Comparison of ENCODE assay signal across 18 mouse cellular contexts in genomic region chr15:57639115-57639514, GRCm38 (mm10).
DNase-seq lines count a peak whose midpoint lies in the region; ATAC-seq and TF ChIP-seq lines count a peak whose summit lies in the region.
"Had no signal": no experiment of that assay in that cellular context is flagged by ENCODE, and none has a peak within 500 bp of the region (broad histone marks: within the 10 kb centered on the region; RNA-seq: fewer than 3 reads in every experiment).

No protein-coding gene starts in this region.

- DNase-seq in forebrain, postnatal 0 days = no peak
- DNase-seq in limb, embryonic 14.5 days (ENCODE audit: low spot score) = peak; percentile 66
- no peak for DNase-seq in limb, embryonic 10.5 days (ENCODE audit: low spot score)
- peak; percentile 81 for DNase-seq in cerebellum, adult 9-11 months
- DNase-seq in layer of hippocampus, postnatal 36 days = peak; percentile 17 to 31
- no peak for DNase-seq in lung, postnatal 25 days (ENCODE audit: low spot score)
- DNase-seq: gastrocnemius, postnatal 14 days; heart, postnatal 36 days; kidney, adult 8-10 months; lung, postnatal 10 days; spleen, adult 18-20 months; thymus, postnatal 36 days had no signal

- H3K36me3 ChIP-seq in forebrain, postnatal 0 days (ENCODE audit: insufficient read depth) = no peaks in the 10 kb centered on the region
- no peaks in the 10 kb centered on the region for H3K36me3 ChIP-seq in forebrain, embryonic 15.5 days
- no peaks in the 10 kb centered on the region for H3K36me3 ChIP-seq in limb, embryonic 14.5 days (ENCODE audit: control insufficient read depth, insufficient read depth, low read length)
- H3K36me3 ChIP-seq in limb, embryonic 10.5 days = no peaks in the 10 kb centered on the region
- H3K36me3 ChIP-seq: embryonic facial prominence, embryonic 13.5 days; heart, embryonic 10.5 days; liver, embryonic 15.5 days had no signal

- TF ChIP-seq CTCF in forebrain, postnatal 0 days (IDR thresholded peaks at IDR 0.05; ENCODE audit: low read depth) = no peak

- peak; percentile 60 for ATAC-seq in forebrain, postnatal 0 days
- no peak for ATAC-seq in forebrain, embryonic 15.5 days (replicated peaks)
- no peak for ATAC-seq in limb, embryonic 14.5 days (ENCODE audit: low FRiP score, low read depth)
- ATAC-seq in activated CD4-positive, CD25-positive, alpha-beta regulatory T cell, adult 4 months = no peak
- ATAC-seq: Patski had no signal

- H3K4me2 ChIP-seq in forebrain, postnatal 0 days (ENCODE audit: low read depth) = no peak overlapping the region
- no peak overlapping the region for H3K4me2 ChIP-seq in forebrain, embryonic 15.5 days (replicated peaks)
- H3K4me2 ChIP-seq in limb, embryonic 14.5 days (replicated peaks; ENCODE audit: low read depth, low read length, severe bottlenecking) = no peak overlapping the region
- H3K4me2 ChIP-seq: embryonic facial prominence, embryonic 13.5 days; liver, embryonic 15.5 days had no signal

- TF ChIP-seq POLR2A in limb, embryonic 14.5 days (IDR thresholded peaks at IDR 0.05; ENCODE audit: borderline replicate concordance, extremely low read depth, insufficient read depth, insufficient read length) = no peak

- WGBS in forebrain, postnatal 0 days = 63% methylated on average over 7 of the region's 7 CpGs
- 67% methylated on average over 7 of the region's 7 CpGs for WGBS in forebrain, embryonic 15.5 days
- 54% methylated on average over 7 of the region's 7 CpGs for WGBS in limb, embryonic 14.5 days
- WGBS in limb, embryonic 10.5 days = 81% methylated on average over 7 of the region's 7 CpGs

- H3K27me3 ChIP-seq in forebrain, postnatal 0 days (ENCODE audit: insufficient read depth, low read length) = no peaks in the 10 kb centered on the region
- no peaks in the 10 kb centered on the region for H3K27me3 ChIP-seq in forebrain, embryonic 15.5 days
- no peaks in the 10 kb centered on the region for H3K27me3 ChIP-seq in limb, embryonic 14.5 days (ENCODE audit: control insufficient read depth, insufficient read depth, low read length)
- no peaks in the 10 kb centered on the region for H3K27me3 ChIP-seq in limb, embryonic 10.5 days (ENCODE audit: low read depth, poor library complexity, severe bottlenecking)
- H3K27me3 ChIP-seq: embryonic facial prominence, embryonic 13.5 days; liver, embryonic 15.5 days had no signal

- no peaks in the 10 kb centered on the region for H3K9me3 ChIP-seq in forebrain, postnatal 0 days (ENCODE audit: low read length)
- H3K9me3 ChIP-seq in forebrain, embryonic 15.5 days = no peaks in the 10 kb centered on the region
- H3K9me3 ChIP-seq in limb, embryonic 14.5 days (ENCODE audit: control insufficient read depth, low read length) = no peaks in the 10 kb centered on the region
- no peaks in the 10 kb centered on the region for H3K9me3 ChIP-seq in limb, embryonic 10.5 days (replicated peaks)
- H3K9me3 ChIP-seq: embryonic facial prominence, embryonic 13.5 days; heart, embryonic 10.5 days; liver, embryonic 15.5 days had no signal

- no peaks in the 10 kb centered on the region for H3K4me1 ChIP-seq in forebrain, postnatal 0 days (ENCODE audit: insufficient read depth)
- no peaks in the 10 kb centered on the region for H3K4me1 ChIP-seq in forebrain, embryonic 15.5 days
- no peaks in the 10 kb centered on the region for H3K4me1 ChIP-seq in limb, embryonic 14.5 days (ENCODE audit: control insufficient read depth, insufficient read depth, low read length)
- no peaks in the 10 kb centered on the region for H3K4me1 ChIP-seq in limb, embryonic 10.5 days
- H3K4me1 ChIP-seq: heart, embryonic 10.5 days; liver, embryonic 15.5 days had no signal

- H3K4me3 ChIP-seq in forebrain, postnatal 0 days (ENCODE audit: low read depth, low read length) = no peak overlapping the region
- no peak overlapping the region for H3K4me3 ChIP-seq in forebrain, embryonic 15.5 days
- no peak overlapping the region for H3K4me3 ChIP-seq in limb, embryonic 14.5 days (replicated peaks; ENCODE audit: low read length)
- H3K4me3 ChIP-seq in limb, embryonic 10.5 days = no peak overlapping the region
- H3K4me3 ChIP-seq: embryonic facial prominence, embryonic 13.5 days; heart, embryonic 10.5 days; liver, embryonic 15.5 days had no signal

- no peak overlapping the region for H3K27ac ChIP-seq in forebrain, postnatal 0 days (ENCODE audit: low read depth, low read length)
- no peak overlapping the region for H3K27ac ChIP-seq in forebrain, embryonic 15.5 days (replicated peaks)
- no peak overlapping the region for H3K27ac ChIP-seq in limb, embryonic 14.5 days (replicated peaks; ENCODE audit: low read depth, low read length)
- no peak overlapping the region for H3K27ac ChIP-seq in limb, embryonic 10.5 days
- H3K27ac ChIP-seq: embryonic facial prominence, embryonic 13.5 days; heart, embryonic 10.5 days; liver, embryonic 15.5 days had no signal

- H3K9ac ChIP-seq in forebrain, postnatal 0 days = no peak overlapping the region
- no peak overlapping the region for H3K9ac ChIP-seq in forebrain, embryonic 15.5 days (replicated peaks)
- no peak overlapping the region for H3K9ac ChIP-seq in limb, embryonic 14.5 days (ENCODE audit: low read depth, low read length, severe bottlenecking)
- H3K9ac ChIP-seq: embryonic facial prominence, embryonic 13.5 days; liver, embryonic 15.5 days had no signal

Comparison
In these comparisons a context has a peak if more than half of its experiments do, and no peak if none do; other contexts are left out.
1. DNase-seq: peak in limb, embryonic 14.5 days (single experiment), cerebellum, adult 9-11 months (single experiment) and layer of hippocampus, postnatal 36 days (2 of 2); none in forebrain, postnatal 0 days (single experiment), limb, embryonic 10.5 days (single experiment) and lung, postnatal 25 days (single experiment).